Mouse (Mus musculus) E14TG2a.4 (cell line): Measurements from ENCODE around the gene Sgms1.

Source experiments
- CTCF ChIP-seq: conservative IDR thresholded peaks from 2 replicates; pipeline ENCODE4 v1.5.1; 2014; ENCODE audit warnings: low read length
- POU5F1 ChIP-seq: IDR thresholded peaks from 2 replicates; pipeline ENCODE4 v1.6.1; 2014; ENCODE audit warnings: low read length, borderline replicate concordance

- TF ChIP-seq CTCF (no peak), POU5F1 (no peak)
These were observed 116.8 kb downstream of the Sgms1 start for GRCm38 (mm10) chr19:32272475-32273260.
